Mouse (Mus musculus) WW6 (cell line): ENCODE measurements around the gene Syt6.
A peak's percentile ranks its signal among the peaks of the same experiment; 100 is the strongest.

ENCODE experiments used
- DNase-seq: peaks from one replicate; pipeline ENCODE4 v3.0.0-alpha.2; 2013; ENCODE audit warnings: low read depth, low spot score

Gene Syt6

DNA sequence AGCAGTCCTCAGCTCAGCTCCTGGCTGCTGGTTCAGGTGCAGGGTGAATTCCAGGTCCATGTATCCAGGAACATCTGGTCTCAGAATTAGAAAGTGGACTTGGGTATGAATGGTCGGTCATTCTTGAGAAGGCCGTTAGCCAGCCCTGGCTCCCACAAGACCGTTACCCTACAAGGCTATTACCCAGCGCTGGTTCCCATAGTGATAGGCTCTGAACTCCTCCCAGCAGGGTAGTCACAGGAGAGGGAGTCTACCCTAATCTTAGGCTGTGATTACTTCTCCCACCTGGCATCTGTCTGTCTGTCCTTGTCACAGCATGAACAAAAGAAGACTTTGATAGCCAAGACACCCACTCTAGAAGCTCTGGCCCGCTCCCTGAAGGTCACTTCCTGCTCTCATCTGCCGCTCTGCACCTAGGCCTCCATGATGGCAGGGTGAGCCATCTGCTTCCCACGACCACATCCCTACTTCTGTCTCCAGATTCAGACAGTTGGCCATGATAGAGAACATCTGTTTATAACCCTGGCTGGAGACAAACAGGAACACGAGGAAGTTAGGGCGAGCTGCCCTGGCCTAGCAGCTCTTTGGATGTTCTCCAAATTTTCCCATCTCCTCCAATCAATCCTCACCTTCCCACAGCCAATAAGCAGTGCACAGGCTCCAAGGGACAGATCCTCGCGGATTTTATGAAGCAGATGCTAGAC, 72.3 kb downstream of the Syt6 start:
- no peak for DNase-seq

DNA sequence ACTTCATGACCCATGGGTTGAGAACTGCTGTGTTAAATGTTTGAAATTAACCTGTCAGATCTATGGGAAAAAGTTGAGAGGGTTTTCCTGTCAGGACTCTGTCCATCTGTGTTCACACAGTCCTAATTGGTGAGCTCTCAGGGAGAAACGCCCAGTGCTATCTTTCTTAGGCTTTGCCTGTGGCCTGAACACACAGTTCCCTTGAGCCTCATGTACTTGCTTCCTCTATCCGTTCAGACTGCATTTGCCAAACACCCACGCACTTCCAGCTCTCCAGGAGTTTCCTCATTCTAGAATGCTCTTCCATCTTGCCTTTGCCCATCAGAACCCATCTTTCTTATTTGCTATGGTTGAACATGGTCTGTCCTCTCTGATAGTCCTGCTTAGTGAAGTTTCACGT, 73.5 kb downstream of the Syt6 start:
- DNase-seq, result no peak

DNA sequence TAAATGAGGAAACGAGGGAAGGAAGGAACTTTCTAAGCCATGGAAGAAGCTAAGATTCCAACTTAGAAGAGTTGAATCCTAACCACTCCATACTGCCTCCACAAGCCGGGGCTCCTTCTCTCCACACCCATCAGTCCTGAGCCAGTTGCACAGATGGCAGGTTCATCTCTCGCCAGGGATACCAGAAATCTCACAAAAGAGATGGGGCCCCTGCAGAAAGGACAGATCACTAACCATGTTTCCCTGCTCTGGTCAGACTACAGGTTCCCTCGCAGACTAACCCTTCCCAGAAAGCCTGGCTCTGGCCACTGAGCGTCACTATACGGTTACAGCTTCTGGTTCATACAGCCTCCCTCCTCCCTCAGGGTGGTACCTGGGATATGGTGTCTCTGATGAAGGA, 74.7 kb downstream of the Syt6 start:
- DNase-seq, result no peak

DNA sequence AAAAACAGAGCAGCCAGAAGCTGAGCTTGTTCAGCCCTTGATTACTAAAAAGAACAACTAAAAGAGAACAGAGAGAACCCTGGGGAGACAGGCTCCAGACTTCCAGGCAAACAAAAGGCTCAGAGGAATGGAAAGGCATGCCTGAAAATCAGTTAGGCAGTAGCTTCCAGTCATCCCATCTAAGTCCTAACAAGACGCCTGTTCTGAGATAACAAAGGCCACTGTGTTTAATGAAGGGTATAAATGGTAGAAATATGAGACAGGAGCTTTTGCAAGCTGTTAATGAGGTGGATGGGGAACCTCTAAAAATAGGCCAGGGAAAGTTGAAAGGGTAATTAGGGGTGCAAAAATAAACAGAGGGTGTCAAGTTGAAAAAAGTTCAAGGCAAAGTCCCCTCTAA, 75.4 kb downstream of the Syt6 start:
- DNase-seq, result no peak

DNA sequence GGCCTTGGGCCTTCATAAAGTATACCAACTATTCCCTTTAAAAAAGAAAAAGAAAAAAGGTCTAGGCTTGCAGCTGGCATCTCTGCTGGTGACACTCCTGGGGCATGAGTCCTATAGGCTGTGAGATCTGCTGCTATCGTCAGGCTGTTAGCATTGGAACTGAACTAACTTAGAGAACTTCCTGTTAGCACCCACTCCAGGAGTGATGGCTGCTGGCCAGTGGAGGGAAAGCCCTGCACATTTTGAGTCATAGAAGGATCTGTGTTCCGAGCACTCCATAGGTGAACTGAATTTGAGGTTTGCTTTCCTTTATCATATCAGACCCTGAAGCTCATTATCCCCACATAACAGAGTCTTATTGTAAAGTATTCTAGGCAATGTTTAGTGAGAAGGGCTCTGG, 85.0 kb downstream of the Syt6 start:
- DNase-seq, result no peak

DNA sequence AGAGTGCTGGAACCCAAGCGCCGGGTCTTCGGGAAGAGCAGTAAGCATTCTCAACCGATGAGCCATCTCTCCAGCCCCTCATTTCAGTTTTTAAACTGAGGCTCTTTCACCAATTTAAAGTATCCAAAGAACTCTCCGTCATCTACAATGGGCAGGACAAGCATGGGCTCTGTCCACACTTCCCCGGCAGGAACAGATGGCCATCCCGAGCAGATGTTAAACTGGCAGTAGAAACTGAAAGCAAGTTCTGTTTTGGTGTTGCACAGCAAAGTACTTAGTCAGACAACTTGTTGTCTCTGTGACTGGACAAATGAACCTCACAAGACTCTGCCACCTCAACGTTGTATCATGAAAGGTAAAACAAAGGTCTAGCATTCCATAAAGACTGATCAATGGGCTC, 86.7 kb downstream of the Syt6 start:
- DNase-seq, result no peak

- no peak for DNase-seq
These were observed 88.4 kb downstream of the Syt6 start for GRCm38 (mm10) chr3:103663385-103663784.

DNA sequence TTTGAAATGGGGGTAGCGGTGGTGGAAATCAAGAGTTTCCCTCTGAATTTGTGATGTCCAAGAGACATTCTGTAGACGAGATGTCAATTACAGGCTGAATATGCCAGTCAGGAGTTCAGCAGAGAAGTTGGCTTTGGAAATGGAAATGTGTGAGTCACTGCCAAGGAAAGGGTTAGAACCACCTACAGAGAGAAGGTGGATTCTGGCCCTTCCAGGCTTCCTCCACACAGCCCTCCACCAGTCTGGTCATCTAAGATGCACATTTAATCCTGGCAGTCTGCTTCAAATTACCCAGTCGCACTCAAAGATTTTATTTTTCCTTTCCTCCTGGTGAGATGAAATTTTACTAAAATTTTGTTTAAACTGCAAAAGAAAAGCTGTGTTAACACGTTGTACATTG, 97.1 kb downstream of the Syt6 start:
- no peak for DNase-seq

DNA sequence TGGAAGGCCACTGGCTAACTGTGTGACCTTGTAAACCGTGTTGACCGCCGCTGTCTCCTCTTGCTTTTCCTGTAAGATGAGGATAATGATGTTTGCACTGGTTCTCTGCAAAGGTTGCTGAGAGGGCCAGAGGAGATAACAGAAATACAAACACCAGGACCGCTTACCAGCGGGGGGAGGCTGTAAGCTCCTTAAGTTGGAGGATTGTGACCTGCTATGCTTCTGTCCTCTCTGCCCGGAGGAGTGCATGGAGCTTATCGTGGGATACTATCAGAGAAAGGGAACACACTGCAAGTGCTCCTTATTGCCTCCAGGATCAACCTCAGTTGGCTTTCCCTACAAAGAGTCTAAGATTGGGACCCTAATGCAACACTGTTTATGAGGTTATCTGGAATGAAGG, 97.7 kb downstream of the Syt6 start:
- no peak for DNase-seq

- no peak for DNase-seq
These were observed 103.8 kb downstream of the Syt6 start for GRCm38 (mm10) chr3:103678811-103679210.

- no peak for DNase-seq
These were observed 107.4 kb downstream of the Syt6 start for GRCm38 (mm10) chr3:103682473-103682872.

- peak; percentile 22 for DNase-seq
These were observed 108.4 kb downstream of the Syt6 start for GRCm38 (mm10) chr3:103683234-103683965.

DNA sequence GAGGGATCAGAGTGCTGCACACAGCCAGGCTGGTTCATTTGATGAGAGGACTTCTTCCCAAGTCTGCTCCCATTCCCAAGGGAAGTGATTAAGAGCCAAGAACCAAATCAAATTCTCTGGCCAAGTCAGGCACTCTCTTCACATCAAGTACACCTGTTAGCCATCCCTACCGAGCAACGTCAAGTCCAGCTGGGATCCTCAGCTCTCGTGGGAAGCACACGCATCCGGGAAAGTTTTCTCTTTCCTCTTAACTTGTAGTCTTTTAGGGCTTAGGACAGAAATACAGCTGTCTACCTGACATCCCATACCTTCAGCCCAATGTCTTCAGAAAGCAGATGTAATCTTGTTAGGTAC, 108.9 kb downstream of the Syt6 start:
- no peak for DNase-seq

DNA sequence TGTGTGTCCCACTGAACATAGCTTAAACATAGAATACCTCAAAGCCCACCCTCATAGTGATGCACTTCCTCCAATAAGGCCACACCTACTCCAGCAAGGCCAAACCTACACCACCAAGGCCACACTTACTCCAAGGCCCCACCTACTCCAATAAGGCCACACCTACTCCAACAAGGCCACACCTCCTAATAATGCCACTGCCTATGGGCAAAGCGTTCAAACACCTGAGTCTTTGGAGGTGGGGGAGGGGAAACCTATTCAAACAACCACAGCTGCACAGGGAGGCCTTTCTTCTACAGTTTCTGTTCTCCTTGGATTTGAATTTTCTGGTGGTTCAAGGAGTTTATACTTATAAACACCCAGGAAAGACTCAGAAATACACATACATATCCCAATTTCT, 114.0 kb downstream of the Syt6 start:
- DNase-seq, result no peak

- no peak for DNase-seq
These were observed 115.5 kb downstream of the Syt6 start for GRCm38 (mm10) chr3:103690506-103690905.
